Mouse (Mus musculus) right cerebral cortex, postnatal 4 days (tissue): ENCODE data around the gene Asphd1.

Source experiments
- DNase-seq: peaks from one replicate; pipeline ENCODE4 v3.0.0-alpha.2; 2022

The Asphd1 gene

GRCm38 (mm10) chr7:126949403-126949792, at the start of gene Asphd1:
TSS of gene Asphd1 (minus strand) at chr7:126949582.
- DNase-seq: peak; percentile 80

- no peak for DNase-seq
Measured at GRCm38 (mm10) chr7:126996449-126996848, 47.1 kb upstream of the Asphd1 start.

GRCm38 (mm10) chr7:126988816-126989215, 39.4 kb upstream of the Asphd1 start:
- DNase-seq: no peak

- peak; percentile 22 for DNase-seq
Measured at GRCm38 (mm10) chr7:126986319-126986718, 36.9 kb upstream of the Asphd1 start.

- DNase-seq: no peak
Measured at GRCm38 (mm10) chr7:126984667-126985444, 35.5 kb upstream of the Asphd1 start.

- no peak for DNase-seq
Measured at GRCm38 (mm10) chr7:126983113-126983512, 33.7 kb upstream of the Asphd1 start.

GRCm38 (mm10) chr7:126982054-126982453, 32.7 kb upstream of the Asphd1 start:
- DNase-seq: no peak

GRCm38 (mm10) chr7:126981601-126982000, 32.2 kb upstream of the Asphd1 start:
- DNase-seq: no peak

GRCm38 (mm10) chr7:126978841-126979240, 29.5 kb upstream of the Asphd1 start:
- DNase-seq: no peak

GRCm38 (mm10) chr7:126976878-126977459, 27.6 kb upstream of the Asphd1 start:
- no peak for DNase-seq

GRCm38 (mm10) chr7:126975950-126976866, 26.8 kb upstream of the Asphd1 start, which contains the start of gene Cdiptos:
TSS of gene Cdiptos (minus strand) at chr7:126976098.
- peak; percentile 100 for DNase-seq

GRCm38 (mm10) chr7:126975893-126975949, 26.3 kb upstream of the Asphd1 start, which contains the start of gene Cdipt:
TSS of gene Cdipt (plus strand) at chr7:126975914.
- no peak for DNase-seq

GRCm38 (mm10) chr7:126975493-126975892, 26.1 kb upstream of the Asphd1 start:
- DNase-seq: no peak

- no peak for DNase-seq
Measured at GRCm38 (mm10) chr7:126967361-126967760, 18.0 kb upstream of the Asphd1 start.

GRCm38 (mm10) chr7:126965568-126965967, 16.2 kb upstream of the Asphd1 start:
- DNase-seq: no peak

- no peak for DNase-seq
Measured at GRCm38 (mm10) chr7:126963548-126964286, 14.3 kb upstream of the Asphd1 start.

GRCm38 (mm10) chr7:126961965-126962364, 12.6 kb upstream of the Asphd1 start:
- no peak for DNase-seq

GRCm38 (mm10) chr7:126961095-126961494, 11.7 kb upstream of the Asphd1 start:
- DNase-seq: no peak

- DNase-seq: no peak
Measured at GRCm38 (mm10) chr7:126959780-126960179, 10.4 kb upstream of the Asphd1 start.

GRCm38 (mm10) chr7:126955125-126955524, 5.7 kb upstream of the Asphd1 start:
- no peak for DNase-seq

GRCm38 (mm10) chr7:126952646-126953045, 3.3 kb upstream of the Asphd1 start:
- DNase-seq: no peak

- no peak for DNase-seq
Measured at GRCm38 (mm10) chr7:126951741-126952140, 2.4 kb upstream of the Asphd1 start.
